Mouse (Mus musculus) adrenal gland, postnatal 14 days (tissue): ENCODE measurements at regions not wholly inside any gene's neighbourhood (a gene's known extent, or its start where the extent isn't known, plus 50 kb on each side); places are given as distances from the start of the nearest gene placed in this dataset.

ENCODE experiments used
- DNase-seq: peaks from one replicate; pipeline ENCODE4 v3.0.0; 2021; ENCODE audit warnings: mixed read lengths

GRCm38 (mm10) chr10:120666202-120666860 lies 190.1 kb upstream of the Hmga2 start:
- no peak for DNase-seq

GRCm38 (mm10) chr10:120665670-120666069 lies 189.4 kb upstream of the Hmga2 start:
- DNase-seq = no peak

DNA sequence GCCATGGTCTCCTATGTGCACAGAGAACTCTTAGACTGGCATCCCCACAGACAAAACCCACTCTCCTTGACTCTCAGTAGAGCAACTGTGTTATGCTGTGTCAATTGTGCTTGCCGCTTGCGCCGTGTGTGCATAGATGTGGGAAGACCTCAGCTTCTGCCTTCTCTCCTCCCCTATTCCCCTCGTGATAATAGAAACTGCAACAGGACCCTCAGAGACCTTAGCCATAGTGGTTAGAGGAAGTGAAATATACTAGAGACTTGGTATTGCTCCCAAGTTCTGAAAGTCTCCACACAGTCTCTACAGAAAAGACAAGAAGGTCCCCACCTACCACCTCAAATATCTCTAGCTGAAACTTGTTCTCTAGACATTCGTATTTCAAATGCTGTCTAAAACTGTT lies 188.2 kb upstream of the Hmga2 start:
- DNase-seq = no peak

- DNase-seq = peak; percentile 34
Observed at GRCm38 (mm10) chr10:120663396-120663795, 187.1 kb upstream of the Hmga2 start.

- no peak for DNase-seq
Observed at GRCm38 (mm10) chr10:120660503-120660902, 184.2 kb upstream of the Hmga2 start.

DNA sequence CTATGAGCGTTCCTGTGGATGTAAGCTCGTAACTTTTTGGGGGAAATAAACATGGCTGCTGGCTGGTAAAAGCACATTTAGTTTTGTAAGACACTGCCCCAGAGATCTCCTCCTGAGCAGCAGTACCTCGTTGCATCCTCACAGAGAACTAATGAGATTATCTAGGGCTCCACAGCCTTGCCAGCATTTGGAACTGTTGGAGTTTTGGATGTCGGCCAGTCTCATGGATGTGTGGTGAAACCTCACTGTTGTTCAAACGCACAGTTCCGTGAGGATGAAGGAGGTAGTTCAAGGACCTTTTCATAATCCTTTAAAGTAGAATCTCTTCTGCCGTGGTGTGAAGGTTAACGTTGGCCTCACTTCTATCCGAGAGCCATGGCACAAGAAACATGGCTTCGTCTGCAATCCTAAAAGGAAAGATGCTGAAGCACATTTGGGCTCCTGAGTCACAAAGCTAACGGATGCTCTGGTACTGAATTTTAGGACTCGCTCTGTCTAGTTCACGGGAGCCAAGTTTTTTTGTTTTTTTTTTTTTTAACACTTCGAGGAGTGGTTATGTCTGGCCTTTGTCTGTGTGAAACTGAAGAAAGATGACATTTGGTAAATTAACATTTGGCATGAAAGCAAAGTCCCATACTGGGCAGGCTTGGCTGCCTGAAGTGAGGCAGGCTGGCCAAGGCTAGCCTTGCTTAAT lies 179.1 kb upstream of the Hmga2 start:
- DNase-seq = peak; percentile 62

GRCm38 (mm10) chr10:120652525-120653215 lies 176.4 kb upstream of the Hmga2 start:
- DNase-seq = no peak

DNA sequence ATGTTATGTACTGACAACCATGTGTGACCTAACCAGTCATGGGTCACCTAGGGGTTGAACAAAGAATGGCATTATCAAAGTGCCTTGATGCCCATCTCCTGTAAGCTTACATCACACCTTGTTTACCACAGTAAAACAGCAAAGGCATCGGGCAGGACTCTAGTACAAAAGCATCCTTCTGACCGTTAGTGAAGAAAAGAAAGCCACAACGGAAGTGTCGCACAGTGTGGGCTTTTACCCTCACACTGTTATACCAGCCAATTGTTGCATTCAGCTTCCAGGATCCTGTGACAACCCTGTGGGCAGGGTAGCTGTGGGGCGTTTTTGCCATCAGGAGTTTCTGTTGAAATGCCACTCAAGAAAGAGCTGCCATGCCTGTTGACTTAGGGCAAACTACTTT lies 175.6 kb upstream of the Hmga2 start:
- no peak for DNase-seq

- no peak for DNase-seq
Observed at GRCm38 (mm10) chr10:120650336-120650735, 174.1 kb upstream of the Hmga2 start.

GRCm38 (mm10) chr10:120648741-120649140 lies 172.5 kb upstream of the Hmga2 start:
- no peak for DNase-seq

GRCm38 (mm10) chr10:120648031-120648430 lies 171.8 kb upstream of the Hmga2 start:
- DNase-seq = no peak

DNA sequence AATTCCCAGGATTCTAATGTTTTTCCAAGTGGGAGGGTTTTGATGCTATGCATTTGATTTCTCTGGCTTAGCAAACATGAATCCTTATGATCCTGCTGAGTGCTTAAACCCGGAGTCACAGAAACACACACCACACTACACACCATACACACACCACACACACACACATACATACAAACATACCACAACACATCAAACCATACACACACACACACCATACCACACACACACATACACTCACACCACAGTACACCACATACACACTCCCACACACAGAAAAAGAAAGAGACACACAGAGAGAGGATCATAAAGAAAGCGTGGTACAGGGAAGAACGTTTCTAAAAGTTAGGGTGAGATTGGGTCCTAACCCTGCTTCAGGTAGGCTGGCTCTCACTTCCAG lies 171.1 kb upstream of the Hmga2 start:
- DNase-seq = no peak

DNA sequence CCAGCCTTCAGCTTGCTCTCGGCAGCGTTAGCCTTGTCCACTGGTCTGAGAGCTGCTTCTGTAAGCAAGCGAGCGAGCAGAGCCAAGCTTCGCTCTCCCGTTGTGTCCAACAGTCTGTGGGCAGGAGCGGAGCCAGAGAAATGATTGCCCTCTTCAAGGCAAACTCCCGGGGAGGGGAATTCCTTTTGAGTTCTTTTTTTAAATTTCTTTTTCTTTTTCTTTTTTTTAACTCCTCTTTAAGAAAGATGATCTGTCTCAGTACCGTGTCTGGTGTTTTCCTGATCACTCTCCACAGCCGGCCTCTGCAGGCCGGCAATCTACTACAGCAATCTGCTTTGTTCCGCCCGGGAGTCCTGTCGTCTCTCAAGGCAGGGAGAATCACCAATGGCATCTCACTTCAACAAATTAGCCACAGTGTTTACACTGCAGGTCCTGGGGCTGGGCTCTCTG lies 170.6 kb upstream of the Hmga2 start:
- peak; percentile 62 for DNase-seq

GRCm38 (mm10) chr10:120640847-120641246 lies 164.6 kb upstream of the Hmga2 start:
- DNase-seq = no peak

DNA sequence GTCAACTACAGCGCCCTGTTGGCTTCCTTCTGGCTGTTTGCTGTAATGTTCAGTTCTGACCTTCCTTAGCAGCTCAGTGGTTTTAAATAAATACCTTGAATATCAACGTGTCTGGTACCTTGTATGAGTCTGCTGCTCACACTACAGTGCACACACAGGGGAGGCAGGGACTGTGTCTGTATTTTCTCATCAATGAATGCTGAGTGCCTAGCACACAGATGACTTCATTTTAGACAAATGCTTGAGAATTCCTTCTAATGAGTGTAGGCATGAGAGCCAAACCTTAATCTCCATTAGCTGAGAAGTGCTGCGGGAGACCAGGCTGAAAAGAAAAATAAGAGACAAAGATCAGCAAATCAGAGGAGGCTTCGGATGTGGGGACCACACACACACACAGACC lies 162.0 kb upstream of the Hmga2 start:
- no peak for DNase-seq

GRCm38 (mm10) chr10:120635818-120636543 lies 159.7 kb upstream of the Hmga2 start:
- DNase-seq = peak; percentile 89

DNA sequence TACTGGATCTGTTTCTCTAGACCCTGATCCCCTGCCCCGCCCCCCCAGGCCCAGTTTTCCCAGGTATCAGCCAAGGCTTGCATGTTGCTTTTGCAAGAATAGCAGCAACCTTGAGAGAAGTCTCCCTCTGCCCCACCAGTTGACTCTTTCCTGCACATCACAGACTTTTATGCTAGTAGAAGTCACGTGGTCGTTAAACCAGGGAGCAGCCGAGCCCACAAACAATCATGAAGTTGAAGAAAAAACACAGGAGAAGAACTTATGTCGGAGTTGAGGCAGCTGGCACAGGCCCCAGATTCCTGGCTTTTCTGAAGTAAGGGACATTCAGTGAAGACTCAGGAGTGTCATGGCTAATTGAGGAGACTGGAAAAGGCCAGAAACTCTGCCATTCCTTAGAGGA lies 158.9 kb upstream of the Hmga2 start:
- no peak for DNase-seq

- no peak for DNase-seq
Observed at GRCm38 (mm10) chr10:120632071-120632470, 155.8 kb upstream of the Hmga2 start.

DNA sequence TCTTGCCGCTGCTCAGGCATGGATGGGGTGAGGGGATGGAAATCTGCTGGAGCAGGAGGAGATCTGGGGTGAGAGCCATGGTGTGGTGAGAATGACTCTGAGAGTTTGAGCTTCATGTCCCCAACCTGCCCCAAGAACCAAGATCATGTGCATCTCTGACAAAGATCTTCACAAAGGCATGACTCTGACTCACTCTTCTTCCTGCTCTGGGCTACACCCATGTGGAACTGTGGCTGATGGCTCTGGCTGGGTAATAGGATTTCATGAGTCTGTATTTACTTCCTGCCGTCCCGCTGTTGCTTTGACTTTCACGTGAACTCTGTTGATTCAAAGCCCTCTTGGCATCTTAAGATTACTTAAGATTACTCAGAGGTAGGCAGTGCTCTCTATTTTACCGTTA lies 151.8 kb upstream of the Hmga2 start:
- DNase-seq = no peak

DNA sequence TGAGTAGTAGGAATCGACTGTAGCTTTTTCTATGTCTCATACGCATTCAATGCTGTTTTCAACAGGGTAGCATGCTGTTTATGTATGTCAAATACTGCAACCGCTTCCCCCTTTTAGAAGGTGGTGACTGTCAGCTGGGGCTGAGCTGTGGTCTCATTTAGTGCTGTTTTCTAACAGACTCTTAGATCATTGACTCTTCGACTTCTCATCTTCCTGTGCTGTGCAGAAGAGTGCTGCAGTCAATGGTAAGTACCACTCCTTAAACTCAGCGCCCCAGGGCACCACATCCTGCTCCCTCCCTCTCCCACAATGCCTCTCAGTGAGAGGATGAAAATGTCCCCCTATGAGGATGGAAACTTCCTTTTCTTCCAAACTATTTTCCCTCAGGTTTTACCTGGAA lies 149.2 kb upstream of the Hmga2 start:
- DNase-seq = no peak

DNA sequence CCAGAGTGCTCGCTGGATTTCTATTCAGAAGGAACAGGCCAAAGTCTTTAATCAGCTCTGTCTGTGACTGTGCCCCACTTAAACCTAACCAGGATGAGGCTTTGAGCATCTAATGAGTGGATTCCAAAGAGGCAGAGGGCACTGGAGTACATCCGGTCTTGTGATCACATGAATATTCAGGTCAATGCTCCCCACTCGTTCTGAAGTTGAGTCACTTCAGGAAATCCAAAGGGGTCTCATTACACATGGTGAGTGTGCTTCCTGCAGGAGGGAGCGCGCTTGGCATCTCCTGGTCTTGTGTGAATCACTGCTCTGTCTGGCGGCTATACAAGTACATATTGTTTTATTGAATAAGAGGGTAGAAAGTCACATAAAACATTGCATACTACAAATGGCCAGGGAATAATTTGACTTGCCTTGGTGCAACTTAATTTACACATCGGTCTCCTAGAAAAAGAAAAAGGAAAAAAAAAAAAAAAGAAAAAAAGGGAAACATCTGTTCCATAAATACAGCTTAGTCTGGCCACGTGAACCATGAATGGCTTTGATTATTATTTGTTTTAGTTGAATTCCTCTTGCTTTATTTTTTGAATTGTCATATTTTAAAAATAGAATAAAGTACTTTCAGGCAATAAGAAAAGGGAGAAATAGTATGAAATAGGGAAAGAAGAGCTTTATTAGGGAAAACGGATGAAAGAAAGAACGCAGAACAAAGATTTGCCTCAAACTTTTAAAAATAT lies 148.1 kb upstream of the Hmga2 start:
- no peak for DNase-seq

DNA sequence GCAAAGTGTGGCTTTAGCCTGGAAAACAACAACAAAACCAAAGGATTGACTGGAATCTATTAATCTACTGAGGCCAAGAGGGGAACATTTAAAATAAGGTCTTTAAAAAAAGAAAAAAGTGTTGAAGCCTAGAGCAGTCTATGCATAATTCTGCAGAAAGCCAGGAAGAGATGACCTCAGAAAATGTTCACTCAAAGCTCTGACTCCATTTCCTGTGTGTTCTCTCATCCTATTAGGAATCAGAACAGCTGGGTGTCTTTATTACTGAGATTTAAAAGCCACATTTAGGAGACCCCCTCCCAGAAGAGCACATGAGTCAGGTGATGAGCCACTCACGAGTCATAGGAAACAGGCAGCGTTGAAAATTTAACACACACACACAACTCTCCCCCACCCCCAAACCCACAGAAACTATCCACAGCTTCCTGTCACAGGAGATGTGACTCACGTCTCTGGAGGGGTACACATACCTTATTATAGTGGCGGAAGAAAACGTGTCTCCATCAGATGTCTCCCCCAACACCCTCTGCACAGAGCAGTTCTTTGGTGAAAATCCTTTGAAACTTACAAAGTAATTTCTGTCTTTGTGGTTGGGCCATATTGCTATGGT lies 140.2 kb upstream of the Hmga2 start:
- no peak for DNase-seq
